Mouse (Mus musculus): Measurements from ENCODE around the gene Prmt8. TPM values are rescaled to one million over a fixed set of nuclear protein-coding genes. Genes with fewer than 3 reads are reported as not detected.

Prmt8 gene
- 3.9 and 7.9 TPM in 2 replicates for polyA plus RNA-seq (2016; fragmentation: Nextera tagmentation; extraction: Ambion mirVana)

DNA sequence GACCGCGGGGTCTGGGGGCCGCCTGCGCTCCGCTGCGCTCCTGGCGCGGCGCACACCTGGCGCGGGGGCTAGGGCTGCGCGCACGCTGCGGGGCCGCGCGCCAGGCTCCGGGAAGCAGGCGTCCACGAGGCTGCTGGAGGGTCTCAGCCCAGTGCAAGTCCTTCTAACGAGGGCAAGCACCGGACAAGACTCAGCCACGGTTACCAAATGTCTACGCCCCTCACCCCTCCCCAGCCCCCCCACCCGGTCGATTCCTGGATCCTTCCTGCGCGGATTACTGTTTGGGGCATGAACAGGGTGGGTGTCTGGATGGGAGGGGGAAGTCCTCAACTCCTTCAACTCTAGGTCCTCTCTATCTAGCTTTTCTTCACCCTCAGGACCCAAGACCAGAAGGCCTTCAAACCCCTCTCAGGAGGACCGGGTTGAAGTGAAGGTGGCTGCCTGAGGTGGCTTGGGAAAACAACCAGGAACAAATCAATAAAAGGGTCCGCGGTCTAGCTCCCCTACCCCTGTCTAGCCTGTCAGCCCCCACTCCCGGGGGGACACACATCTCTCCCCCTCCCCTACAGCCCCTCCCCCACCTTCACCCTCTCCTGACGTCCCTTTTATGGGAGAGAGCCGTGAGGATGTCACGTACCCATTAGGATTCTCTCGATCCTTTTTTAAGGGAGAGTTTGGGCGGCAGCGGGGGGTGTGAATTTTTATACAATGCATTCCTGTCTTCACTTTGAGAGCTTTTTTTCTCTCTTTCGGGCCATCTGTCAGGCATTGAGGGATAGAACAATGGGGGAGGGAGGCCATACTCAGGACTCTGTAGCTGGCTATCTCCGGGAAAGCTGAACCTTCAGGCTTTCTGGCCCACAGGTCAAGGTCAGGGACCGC is at the start of gene Prmt8:
Prmt8 (minus strand) TSS at position 198 of the 882 bp plus-strand sequence.
- H3K9me3 ChIP-seq = no peaks in the 10 kb centered on the region
- 1% methylated on average over 42 of the region's 42 CpGs for WGBS
- DNase-seq (ENCODE audit: low spot score) = peak; percentile 28
- no peaks in the 10 kb centered on the region for H3K36me3 ChIP-seq (replicated peaks)
- H3K27me3 ChIP-seq (replicated peaks; ENCODE audit: low read depth, poor library complexity, severe bottlenecking) = peaks cover 93% of the 10 kb centered on the region
- H3K27ac ChIP-seq (replicated peaks) = peak within 1 kb of the TSS; percentile 83
- H3K4me1 ChIP-seq = peaks cover 53% of the 10 kb centered on the region
- H3K4me3 ChIP-seq = peak within 1 kb of the TSS; percentile 68

GRCm38 (mm10) chr6:127803046-127803729 is 33.9 kb upstream of the Prmt8 start:
- H3K4me3 ChIP-seq = no peak overlapping the region
- no peak overlapping the region for H3K27ac ChIP-seq (replicated peaks)
- H3K9me3 ChIP-seq = no peaks in the 10 kb centered on the region
- H3K27me3 ChIP-seq (replicated peaks; ENCODE audit: low read depth, poor library complexity, severe bottlenecking) = peaks cover 4% of the 10 kb centered on the region; the same call in 1 of the 2 replicates
- peaks cover 24% of the 10 kb centered on the region for H3K4me1 ChIP-seq
- 66% methylated on average over 9 of the region's 9 CpGs for WGBS
- H3K36me3 ChIP-seq (replicated peaks) = no peaks in the 10 kb centered on the region
- DNase-seq (ENCODE audit: low spot score) = no peak

DNA sequence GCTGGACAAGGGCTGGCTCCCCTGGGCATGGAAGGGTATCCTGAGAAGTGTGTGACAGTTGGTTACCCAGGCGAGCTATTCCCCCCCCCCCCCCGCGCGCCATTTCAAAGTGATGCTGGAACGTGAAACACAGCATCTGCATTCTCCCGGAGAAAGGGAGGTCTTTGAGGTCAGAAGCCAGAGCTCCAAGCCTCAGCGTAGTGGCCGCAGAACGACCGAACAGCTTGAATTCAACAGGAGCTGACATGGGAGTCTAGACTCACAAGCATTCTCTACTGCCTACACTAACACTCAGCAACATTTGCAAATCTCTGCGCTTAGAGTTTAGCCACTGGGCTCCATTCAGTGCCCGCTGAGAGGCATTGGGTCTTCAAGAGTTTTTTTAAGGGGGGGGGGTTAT is 32.9 kb upstream of the Prmt8 start:
- Histone ChIP-seq H3K36me3 (replicated peaks) (no peaks in the 10 kb centered on the region), H3K4me3 (no peak overlapping the region), H3K4me1 (peaks cover 24% of the 10 kb centered on the region), H3K9me3 (no peaks in the 10 kb centered on the region), H3K27ac (replicated peaks) (no peak overlapping the region), H3K27me3 (replicated peaks; ENCODE audit: low read depth, poor library complexity, severe bottlenecking) (peaks cover 4% of the 10 kb centered on the region; the same call in 1 of the 2 replicates)
- WGBS = 63% methylated on average over 12 of the region's 12 CpGs
- DNase-seq (ENCODE audit: low spot score) = no peak

DNA sequence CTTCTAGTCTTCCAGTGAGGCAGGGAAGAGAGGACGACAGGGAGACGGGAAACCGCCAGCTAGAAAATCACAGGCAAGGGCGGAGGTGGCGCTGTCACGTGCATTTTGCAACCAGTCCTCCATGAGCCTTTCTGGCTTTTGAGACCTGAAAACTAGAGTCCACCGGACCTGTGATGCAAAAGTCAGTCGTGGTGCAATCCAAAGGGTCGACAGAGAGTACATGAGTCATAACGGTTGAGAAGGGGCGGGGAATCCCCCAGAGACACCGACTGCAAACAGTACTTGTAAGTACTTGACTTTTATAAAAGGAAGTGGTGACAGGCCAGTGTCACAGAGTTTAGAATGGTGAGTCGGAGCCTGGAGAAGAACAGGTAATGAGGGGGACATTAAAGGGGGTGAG is 20.8 kb upstream of the Prmt8 start:
- Histone ChIP-seq H3K4me3 (no peak overlapping the region), H3K4me1 (peaks cover 3% of the 10 kb centered on the region; the same call in 1 of the 2 replicates), H3K27ac (replicated peaks) (no peak overlapping the region), H3K36me3 (replicated peaks) (no peaks in the 10 kb centered on the region), H3K9me3 (no peaks in the 10 kb centered on the region), H3K27me3 (replicated peaks; ENCODE audit: low read depth, poor library complexity, severe bottlenecking) (no peaks in the 10 kb centered on the region)
- DNase-seq (ENCODE audit: low spot score) = no peak
- 77% methylated on average over 13 of the region's 13 CpGs for WGBS

DNA sequence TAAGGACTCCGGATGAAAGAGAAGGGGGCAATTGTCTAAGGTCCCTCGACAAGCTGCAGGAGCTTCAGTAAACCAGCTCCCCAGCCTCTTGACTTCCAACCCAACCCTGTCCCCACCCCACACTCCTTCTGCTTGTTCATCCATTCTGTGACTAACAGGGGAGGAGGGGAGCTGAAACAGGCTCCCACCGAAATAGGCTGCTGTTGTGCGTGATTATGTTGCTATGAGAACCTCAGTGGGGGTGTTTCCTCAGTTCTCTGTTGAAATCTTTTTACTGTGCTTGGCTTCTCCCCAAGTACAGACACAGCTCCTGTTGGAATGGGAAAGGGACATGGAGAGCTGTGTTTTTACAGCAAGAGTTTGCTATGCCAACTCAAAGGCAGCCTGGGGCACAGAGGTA is 1.5 kb upstream of the Prmt8 start:
- Histone ChIP-seq H3K4me3 (no peak overlapping the region), H3K9me3 (no peaks in the 10 kb centered on the region), H3K36me3 (replicated peaks) (no peaks in the 10 kb centered on the region), H3K4me1 (peaks cover 53% of the 10 kb centered on the region), H3K27ac (replicated peaks) (no peak overlapping the region), H3K27me3 (replicated peaks; ENCODE audit: low read depth, poor library complexity, severe bottlenecking) (peaks cover 80% of the 10 kb centered on the region)
- WGBS = 44% methylated on average over 4 of the region's 4 CpGs
- DNase-seq (ENCODE audit: low spot score) = no peak

DNA sequence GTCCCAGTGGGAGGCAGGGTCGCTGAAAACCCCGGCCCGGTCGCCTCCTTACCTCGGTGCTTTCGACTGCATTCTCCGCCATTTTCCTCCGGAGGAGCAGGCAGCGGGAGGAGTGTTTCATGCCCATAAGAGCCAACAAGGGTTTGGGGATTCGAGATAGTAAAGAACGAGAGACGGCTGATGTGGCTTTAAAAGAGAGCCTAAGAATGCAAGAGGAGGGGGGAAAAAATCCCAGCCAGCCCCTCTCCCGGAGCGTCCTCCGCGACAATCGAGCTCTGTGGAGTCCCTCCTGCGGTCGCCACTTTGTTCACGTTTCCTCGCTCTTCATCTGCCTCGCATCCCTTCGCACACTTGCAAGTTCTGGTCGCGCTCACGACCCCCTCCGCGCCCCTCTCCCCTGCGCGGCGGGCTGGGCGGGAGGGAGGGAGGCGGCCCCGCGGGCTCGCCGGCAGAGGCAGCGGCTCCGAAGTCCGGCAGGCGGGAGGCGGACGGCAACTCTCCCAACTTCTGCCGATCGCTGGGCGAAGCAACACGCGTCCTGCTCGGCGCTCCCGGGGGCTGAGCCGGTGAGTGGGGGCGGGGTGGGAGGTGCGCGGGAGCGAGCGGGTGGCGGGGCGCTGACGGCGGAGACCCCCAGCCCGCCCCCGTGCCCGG is 524 bp downstream of the Prmt8 start:
- peak; percentile 60 for DNase-seq (ENCODE audit: low spot score)
- under 1% methylated on average over 61 of the region's 64 CpGs for WGBS
- Histone ChIP-seq H3K4me1 (peaks cover 53% of the 10 kb centered on the region), H3K27ac (replicated peaks) (peak overlapping the region; percentile 83), H3K4me3 (peak overlapping the region; percentile 68), H3K27me3 (replicated peaks; ENCODE audit: low read depth, poor library complexity, severe bottlenecking) (peaks cover 99% of the 10 kb centered on the region), H3K9me3 (no peaks in the 10 kb centered on the region), H3K36me3 (replicated peaks) (no peaks in the 10 kb centered on the region)

- WGBS = under 1% methylated on average over 49 of the region's 49 CpGs
- H3K9me3 ChIP-seq = no peaks in the 10 kb centered on the region
- H3K4me1 ChIP-seq = peaks cover 50% of the 10 kb centered on the region
- H3K27me3 ChIP-seq (replicated peaks; ENCODE audit: low read depth, poor library complexity, severe bottlenecking) = peaks cover 96% of the 10 kb centered on the region
- H3K36me3 ChIP-seq (replicated peaks) = no peaks in the 10 kb centered on the region
- peak overlapping the region; percentile 83 for H3K27ac ChIP-seq (replicated peaks)
- peak; percentile 89 for DNase-seq (ENCODE audit: low spot score)
- peak overlapping the region; percentile 68 for H3K4me3 ChIP-seq
Measured at GRCm38 (mm10) chr6:127767706-127768493, 1.4 kb downstream of the Prmt8 start.

DNA sequence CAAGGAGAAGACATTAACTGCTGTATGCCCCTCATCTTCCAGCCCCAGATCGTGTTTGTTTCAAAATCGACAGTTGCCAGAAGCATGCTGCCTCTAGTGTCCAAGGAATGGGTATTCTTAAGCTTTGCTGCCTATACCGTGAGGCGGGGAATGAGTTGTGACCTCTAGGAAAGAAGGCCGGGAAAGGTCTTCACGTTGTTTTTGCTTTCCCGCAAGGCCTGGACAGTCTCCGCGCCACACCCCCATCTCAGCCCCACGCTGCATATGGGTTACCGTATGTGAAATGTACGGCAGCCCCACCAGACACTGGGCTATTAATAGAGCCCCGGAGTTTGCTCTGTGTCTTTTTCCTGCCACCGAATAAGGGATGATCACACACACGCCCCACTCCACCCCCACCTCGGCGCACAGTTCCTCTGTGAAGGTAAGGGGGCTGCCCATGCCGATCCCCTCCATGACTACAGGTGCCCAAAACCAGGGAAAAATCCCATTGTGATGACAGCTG is 2.0 kb downstream of the Prmt8 start:
- no peak overlapping the region for H3K27ac ChIP-seq (replicated peaks)
- peaks cover 50% of the 10 kb centered on the region for H3K4me1 ChIP-seq
- H3K27me3 ChIP-seq (replicated peaks; ENCODE audit: low read depth, poor library complexity, severe bottlenecking) = peaks cover 93% of the 10 kb centered on the region
- no peaks in the 10 kb centered on the region for H3K36me3 ChIP-seq (replicated peaks)
- no peaks in the 10 kb centered on the region for H3K9me3 ChIP-seq
- 1% methylated on average over 18 of the region's 18 CpGs for WGBS
- peak overlapping the region; percentile 68 for H3K4me3 ChIP-seq
- DNase-seq (ENCODE audit: low spot score) = no peak

- no peak overlapping the region for H3K27ac ChIP-seq (replicated peaks)
- under 1% methylated on average over 28 of the region's 28 CpGs for WGBS
- peaks cover 50% of the 10 kb centered on the region for H3K4me1 ChIP-seq
- DNase-seq (ENCODE audit: low spot score) = peak; percentile 36
- peaks cover 88% of the 10 kb centered on the region for H3K27me3 ChIP-seq (replicated peaks; ENCODE audit: low read depth, poor library complexity, severe bottlenecking)
- no peaks in the 10 kb centered on the region for H3K36me3 ChIP-seq (replicated peaks)
- no peaks in the 10 kb centered on the region for H3K9me3 ChIP-seq
- peak overlapping the region; percentile 68 for H3K4me3 ChIP-seq
Measured at GRCm38 (mm10) chr6:127766641-127767200, 2.6 kb downstream of the Prmt8 start.

- no peaks in the 10 kb centered on the region for H3K36me3 ChIP-seq (replicated peaks)
- H3K4me3 ChIP-seq = peak overlapping the region; percentile 68
- peaks cover 50% of the 10 kb centered on the region for H3K4me1 ChIP-seq
- H3K27ac ChIP-seq (replicated peaks) = no peak overlapping the region
- H3K9me3 ChIP-seq = no peaks in the 10 kb centered on the region
- WGBS = 9% methylated on average over 9 of the region's 11 CpGs
- DNase-seq (ENCODE audit: low spot score) = no peak
- peaks cover 82% of the 10 kb centered on the region for H3K27me3 ChIP-seq (replicated peaks; ENCODE audit: low read depth, poor library complexity, severe bottlenecking)
Measured at GRCm38 (mm10) chr6:127766041-127766604, 3.1 kb downstream of the Prmt8 start.

GRCm38 (mm10) chr6:127765573-127765972 is 3.7 kb downstream of the Prmt8 start:
- H3K27ac ChIP-seq (replicated peaks) = no peak overlapping the region
- no peaks in the 10 kb centered on the region for H3K36me3 ChIP-seq (replicated peaks)
- H3K9me3 ChIP-seq = no peaks in the 10 kb centered on the region
- peak overlapping the region; percentile 68; the same call in 1 of the 2 replicates for H3K4me3 ChIP-seq
- H3K4me1 ChIP-seq = peaks cover 47% of the 10 kb centered on the region
- no peak for DNase-seq (ENCODE audit: low spot score)
- peaks cover 76% of the 10 kb centered on the region for H3K27me3 ChIP-seq (replicated peaks; ENCODE audit: low read depth, poor library complexity, severe bottlenecking)
- WGBS = 48% methylated on average over 5 of the region's 5 CpGs

All from embryonic facial prominence, embryonic 10.5 days (tissue).